Mouse (Mus musculus): ENCODE data around the gene Oxsr1. TPM values are rescaled to one million over a fixed set of nuclear protein-coding genes. Genes with fewer than 3 reads are reported as not detected.

Oxsr1 gene
- polyA plus RNA-seq, 1 experiment: 13.5 TPM

DNA sequence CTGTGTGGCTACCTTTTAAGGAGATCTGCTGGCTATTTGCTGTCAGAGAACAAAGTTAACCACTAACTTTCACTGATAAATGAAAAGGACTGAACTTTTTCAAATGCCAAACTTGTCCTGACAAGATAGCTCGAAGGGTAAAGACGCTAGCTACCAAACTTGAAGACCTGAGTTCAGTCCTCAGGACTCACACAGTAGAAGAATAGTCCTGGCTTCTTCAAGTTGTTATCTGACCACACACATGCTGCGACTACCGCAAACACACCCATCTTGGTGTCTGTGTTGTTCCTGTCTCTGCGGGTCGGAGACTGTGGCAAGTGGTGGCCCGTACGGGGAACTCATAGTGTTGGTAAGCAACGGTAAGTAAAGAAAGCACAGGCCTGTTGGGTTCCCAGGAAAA lies 118.6 kb downstream of the Oxsr1 start:
- no peak overlapping the region for H3K4me3 ChIP-seq
- no peaks in the 10 kb centered on the region for H3K79me2 ChIP-seq (ENCODE audit: control insufficient read depth, insufficient read depth)
- H3ac ChIP-seq (ENCODE audit: control insufficient read depth, insufficient read length): no peak overlapping the region
- H3K36me3 ChIP-seq (ENCODE audit: control insufficient read depth, insufficient read depth): no peaks in the 10 kb centered on the region
- peaks cover 6% of the 10 kb centered on the region for H3K27me3 ChIP-seq (ENCODE audit: control insufficient read depth, insufficient read depth, insufficient read length)
- no peak for TF ChIP-seq SRF (IDR thresholded peaks at IDR 0.05; ENCODE audit: control insufficient read depth, insufficient read length, low read depth)
- no peak for TF ChIP-seq USF1 (IDR thresholded peaks at IDR 0.05; ENCODE audit: low read depth)
- TF ChIP-seq E2F4 (IDR thresholded peaks at IDR 0.05; ENCODE audit: insufficient read depth): no peak
- TF ChIP-seq CEBPB (IDR thresholded peaks at IDR 0.05; ENCODE audit: insufficient read depth, poor library complexity, severe bottlenecking): no peak
- TF ChIP-seq REST (IDR thresholded peaks at IDR 0.05; ENCODE audit: insufficient read depth, insufficient read length): no peak
- no peak for TF ChIP-seq TCF3 (IDR thresholded peaks at IDR 0.05; ENCODE audit: insufficient read length, low read depth)
- no peak for TF ChIP-seq POLR2AphosphoS2 (IDR thresholded peaks at IDR 0.05; ENCODE audit: insufficient read length, low read depth)
- TF ChIP-seq POLR2A (IDR thresholded peaks at IDR 0.05; ENCODE audit: insufficient read length, low read depth): no peak
- TF ChIP-seq MAX (IDR thresholded peaks at IDR 0.05; ENCODE audit: low read depth): no peak
- TF ChIP-seq MYOG (IDR thresholded peaks at IDR 0.05; ENCODE audit: control insufficient read depth in 1 of 3, insufficient read depth in 1 of 3, insufficient read length in 2 of 3, low read depth in 2 of 3): no peak
- no peak for TF ChIP-seq TCF12 (IDR thresholded peaks at IDR 0.05; ENCODE audit: insufficient read depth, poor library complexity, severe bottlenecking)
- TF ChIP-seq MYOD1 (IDR thresholded peaks at IDR 0.05; ENCODE audit: control insufficient read depth in 1 of 3, insufficient read length in 2 of 3, low read depth in 2 of 3): no peak
- no peak overlapping the region for H3K4me2 ChIP-seq (ENCODE audit: low read depth)

DNA sequence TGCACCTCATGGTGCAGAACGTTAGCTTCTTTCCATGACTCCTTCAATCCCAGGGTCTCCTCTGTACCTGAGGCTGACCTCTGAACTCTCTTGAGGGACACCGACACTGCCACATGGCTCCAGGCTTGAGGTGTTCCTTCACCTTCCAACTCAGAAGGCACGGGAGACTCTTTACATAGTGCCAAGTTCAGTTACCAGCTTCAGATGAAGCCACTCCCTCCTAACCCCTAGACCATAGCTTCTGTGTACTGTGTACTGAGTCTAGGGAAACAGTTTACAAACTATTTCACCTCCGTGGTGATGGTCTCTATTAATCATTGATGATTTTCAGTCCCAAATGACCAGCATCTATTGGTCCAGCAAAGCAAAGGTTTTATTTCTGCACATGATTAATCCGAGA lies 120.6 kb downstream of the Oxsr1 start:
- Histone ChIP-seq H3K79me2 (ENCODE audit: control insufficient read depth, insufficient read depth) (no peaks in the 10 kb centered on the region), H3K27me3 (ENCODE audit: control insufficient read depth, insufficient read depth, insufficient read length) (peaks cover 9% of the 10 kb centered on the region), H3K36me3 (ENCODE audit: control insufficient read depth, insufficient read depth) (no peaks in the 10 kb centered on the region), H3ac (ENCODE audit: control insufficient read depth, insufficient read length) (no peak overlapping the region), H3K4me3 (no peak overlapping the region), H3K4me2 (ENCODE audit: low read depth) (no peak overlapping the region)
- TF ChIP-seq MYOG (IDR thresholded peaks at IDR 0.05; ENCODE audit: control insufficient read depth in 1 of 3, insufficient read depth in 1 of 3, insufficient read length in 2 of 3, low read depth in 2 of 3) (no peak), REST (IDR thresholded peaks at IDR 0.05; ENCODE audit: insufficient read depth, insufficient read length) (no peak), MYOD1 (IDR thresholded peaks at IDR 0.05; ENCODE audit: control insufficient read depth in 1 of 3, insufficient read length in 2 of 3, low read depth in 2 of 3) (no peak), TCF12 (IDR thresholded peaks at IDR 0.05; ENCODE audit: insufficient read depth, poor library complexity, severe bottlenecking) (no peak), POLR2A (IDR thresholded peaks at IDR 0.05; ENCODE audit: insufficient read length, low read depth) (no peak), TCF3 (IDR thresholded peaks at IDR 0.05; ENCODE audit: insufficient read length, low read depth) (no peak), USF1 (IDR thresholded peaks at IDR 0.05; ENCODE audit: low read depth) (no peak)

DNA sequence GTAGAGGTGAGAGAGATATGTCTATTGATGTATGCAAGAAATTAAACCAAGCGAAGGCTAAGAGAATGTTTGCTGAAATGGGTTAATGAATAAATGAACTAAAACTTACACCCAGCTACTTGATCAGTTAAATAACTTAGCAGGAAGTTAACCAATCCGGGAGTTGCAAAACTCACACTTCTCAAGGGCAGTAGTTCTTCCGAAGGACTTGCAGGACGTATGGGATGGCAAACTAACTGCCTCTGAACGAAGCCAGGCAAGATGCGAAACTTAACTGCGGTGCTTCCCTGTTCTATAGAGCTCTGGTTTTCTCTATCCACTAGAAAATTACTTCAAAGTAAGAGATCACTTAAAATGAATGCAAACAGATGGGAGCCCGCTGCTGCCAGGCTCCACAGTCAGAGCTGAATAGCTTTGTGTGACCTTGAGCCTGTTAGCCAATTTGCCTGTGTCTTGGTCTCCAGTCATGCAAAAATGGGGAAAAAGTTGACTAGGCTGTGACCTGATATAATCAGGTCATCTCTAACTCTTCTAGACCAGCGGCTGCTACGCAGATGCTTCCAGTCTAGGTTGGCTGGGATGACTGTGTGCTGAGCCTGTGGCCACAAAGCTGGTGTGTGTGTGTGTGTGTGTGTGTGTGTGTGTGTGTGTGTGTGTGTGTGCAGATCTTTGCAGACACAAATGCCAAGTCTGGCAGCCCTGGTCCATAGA lies 122.9 kb downstream of the Oxsr1 start:
- Histone ChIP-seq H3K79me2 (ENCODE audit: control insufficient read depth, insufficient read depth) (no peaks in the 10 kb centered on the region), H3K36me3 (ENCODE audit: control insufficient read depth, insufficient read depth) (no peaks in the 10 kb centered on the region), H3K4me3 (no peak overlapping the region), H3K27me3 (ENCODE audit: control insufficient read depth, insufficient read depth, insufficient read length) (peaks cover 9% of the 10 kb centered on the region), H3K4me2 (ENCODE audit: low read depth) (no peak overlapping the region), H3ac (ENCODE audit: control insufficient read depth, insufficient read length) (no peak overlapping the region)
- no peak for TF ChIP-seq TCF12 (IDR thresholded peaks at IDR 0.05; ENCODE audit: insufficient read depth, poor library complexity, severe bottlenecking)
- no peak for TF ChIP-seq TCF3 (IDR thresholded peaks at IDR 0.05; ENCODE audit: insufficient read length, low read depth)
- TF ChIP-seq REST (IDR thresholded peaks at IDR 0.05; ENCODE audit: insufficient read depth, insufficient read length): no peak
- TF ChIP-seq POLR2AphosphoS2 (IDR thresholded peaks at IDR 0.05; ENCODE audit: insufficient read length, low read depth): no peak
- TF ChIP-seq POLR2A (IDR thresholded peaks at IDR 0.05; ENCODE audit: insufficient read length, low read depth): no peak
- no peak for TF ChIP-seq SRF (IDR thresholded peaks at IDR 0.05; ENCODE audit: control insufficient read depth, insufficient read length, low read depth)
- TF ChIP-seq USF1 (IDR thresholded peaks at IDR 0.05; ENCODE audit: low read depth): no peak
- TF ChIP-seq CEBPB (IDR thresholded peaks at IDR 0.05; ENCODE audit: insufficient read depth, poor library complexity, severe bottlenecking): no peak
- no peak for TF ChIP-seq MAX (IDR thresholded peaks at IDR 0.05; ENCODE audit: low read depth)
- TF ChIP-seq MYOG (IDR thresholded peaks at IDR 0.05; ENCODE audit: control insufficient read depth in 1 of 3, insufficient read depth in 1 of 3, insufficient read length in 2 of 3, low read depth in 2 of 3): no peak
- TF ChIP-seq E2F4 (IDR thresholded peaks at IDR 0.05; ENCODE audit: insufficient read depth): no peak

DNA sequence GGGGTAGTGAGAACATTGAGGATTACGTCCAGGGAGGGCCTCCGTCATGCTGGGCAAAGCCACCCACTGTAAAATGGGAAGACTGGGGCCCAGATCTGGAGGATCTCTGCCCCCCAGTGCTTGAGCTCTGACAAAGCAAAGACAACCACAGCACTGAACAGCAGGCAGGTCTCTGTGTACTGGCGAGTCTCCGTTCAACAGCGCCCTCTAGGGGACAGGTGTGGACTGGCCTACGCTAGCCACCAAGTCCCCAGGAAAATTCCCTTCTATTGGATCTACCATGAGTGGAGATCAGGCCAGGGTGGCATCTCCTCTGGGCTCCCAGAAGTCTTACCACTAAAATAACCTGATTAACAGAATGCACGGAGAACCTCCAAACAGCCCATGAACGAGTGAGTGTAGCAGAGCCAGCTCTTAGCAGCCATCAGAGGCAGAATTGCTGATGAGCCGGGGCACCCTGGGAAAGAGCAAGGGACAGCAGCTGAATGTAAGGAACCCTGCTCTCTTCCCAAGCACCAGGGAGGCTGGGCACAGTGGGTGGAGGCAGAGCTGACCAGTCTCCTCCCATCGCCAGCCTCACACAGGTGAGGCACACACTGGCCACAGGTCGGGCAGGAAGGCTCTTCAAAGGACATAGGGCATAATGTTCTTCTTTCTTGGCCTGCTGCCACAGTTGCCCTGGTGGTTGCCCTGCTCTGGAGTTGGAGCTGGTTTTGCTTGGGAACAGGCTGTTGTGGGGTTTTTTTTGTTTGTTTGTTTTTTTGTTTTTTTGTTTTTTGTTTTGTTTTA lies 129.8 kb downstream of the Oxsr1 start:
- H3ac ChIP-seq (ENCODE audit: control insufficient read depth, insufficient read length): no peak overlapping the region
- TF ChIP-seq E2F4 (IDR thresholded peaks at IDR 0.05; ENCODE audit: insufficient read depth): no peak
- TF ChIP-seq MYOG (IDR thresholded peaks at IDR 0.05; ENCODE audit: control insufficient read depth in 1 of 3, insufficient read depth in 1 of 3, insufficient read length in 2 of 3, low read depth in 2 of 3): no peak
- no peak for TF ChIP-seq POLR2AphosphoS2 (IDR thresholded peaks at IDR 0.05; ENCODE audit: insufficient read length, low read depth)
- no peak for TF ChIP-seq CEBPB (IDR thresholded peaks at IDR 0.05; ENCODE audit: insufficient read depth, poor library complexity, severe bottlenecking)
- TF ChIP-seq USF1 (IDR thresholded peaks at IDR 0.05; ENCODE audit: low read depth): no peak
- TF ChIP-seq MAX (IDR thresholded peaks at IDR 0.05; ENCODE audit: low read depth): no peak
- TF ChIP-seq REST (IDR thresholded peaks at IDR 0.05; ENCODE audit: insufficient read depth, insufficient read length): no peak
- TF ChIP-seq POLR2A (IDR thresholded peaks at IDR 0.05; ENCODE audit: insufficient read length, low read depth): no peak
- TF ChIP-seq TCF3 (IDR thresholded peaks at IDR 0.05; ENCODE audit: insufficient read length, low read depth): no peak
- TF ChIP-seq MYOD1 (IDR thresholded peaks at IDR 0.05; ENCODE audit: control insufficient read depth in 1 of 3, insufficient read length in 2 of 3, low read depth in 2 of 3): no peak
- TF ChIP-seq SRF (IDR thresholded peaks at IDR 0.05; ENCODE audit: control insufficient read depth, insufficient read length, low read depth): no peak
- no peak overlapping the region for H3K4me2 ChIP-seq (ENCODE audit: low read depth)
- no peak overlapping the region for H3K4me3 ChIP-seq
- no peaks in the 10 kb centered on the region for H3K27me3 ChIP-seq (ENCODE audit: control insufficient read depth, insufficient read depth, insufficient read length)
- H3K79me2 ChIP-seq (ENCODE audit: control insufficient read depth, insufficient read depth): no peaks in the 10 kb centered on the region
- no peaks in the 10 kb centered on the region for H3K36me3 ChIP-seq (ENCODE audit: control insufficient read depth, insufficient read depth)

Other genes with a start within 250 kb of the Oxsr1 start
- gene Plcd1, start 228.9 kb downstream of the Oxsr1 start, polyA plus RNA-seq (2012; fragmentation: generic; extraction: Trizol): 9.9 TPM
- 0.07 TPM for gene Dlec1, start 219.9 kb downstream of the Oxsr1 start, polyA plus RNA-seq (2012; fragmentation: generic; extraction: Trizol)
- 1.7 TPM for gene Acaa1b, start 165.3 kb downstream of the Oxsr1 start, polyA plus RNA-seq (2012; fragmentation: generic; extraction: Trizol)
- not detected for gene Gm47289, start 163.3 kb downstream of the Oxsr1 start, polyA plus RNA-seq (2012; fragmentation: generic; extraction: Trizol)
- gene Slc22a13, start 113.3 kb downstream of the Oxsr1 start, polyA plus RNA-seq (2012; fragmentation: generic; extraction: Trizol): not detected
- 61.7 TPM for gene Acaa1a, start 17.2 kb upstream of the Oxsr1 start, polyA plus RNA-seq (2012; fragmentation: generic; extraction: Trizol)
- 16.0 TPM for gene Myd88, start 19.0 kb upstream of the Oxsr1 start, polyA plus RNA-seq (2012; fragmentation: generic; extraction: Trizol)
- gene Xylb, start 35.0 kb upstream of the Oxsr1 start, polyA plus RNA-seq (2012; fragmentation: generic; extraction: Trizol): 1.7 TPM
- gene Slc22a14, start 43.1 kb upstream of the Oxsr1 start, polyA plus RNA-seq (2012; fragmentation: generic; extraction: Trizol): not detected
- 1.8 TPM for gene Acvr2b, start 79.7 kb upstream of the Oxsr1 start, polyA plus RNA-seq (2012; fragmentation: generic; extraction: Trizol)
- gene Exog, start 122.5 kb upstream of the Oxsr1 start, polyA plus RNA-seq (2012; fragmentation: generic; extraction: Trizol): 4.0 TPM

Data from myocyte (in vitro differentiated cells).